Mouse (Mus musculus) bone marrow macrophage, adult 2 months (primary cell): ENCODE results near the gene A830031A19Rik. TPM values are rescaled to one million over a fixed set of nuclear protein-coding genes. Genes with fewer than 3 reads are reported as not detected.

Experiments used
- H3K27ac ChIP-seq: 2 replicates; pipeline ENCODE4 v1.5.1; 2012; ENCODE audit warnings: low read depth, low read length; ENCODE audit not compliant: insufficient read depth
- H3K4me1 ChIP-seq: 2 replicates; pipeline ENCODE4 v1.6.1; 2012; ENCODE audit warnings: low read length; ENCODE audit not compliant: control insufficient read depth, insufficient read depth
- H3K4me3 ChIP-seq: 2 replicates; pipeline ENCODE4 v1.5.1; 2012; ENCODE audit warnings: mild to moderate bottlenecking, low read length, moderate library complexity; ENCODE audit not compliant: insufficient read depth
- CTCF ChIP-seq: IDR thresholded peaks from 2 replicates; pipeline ENCODE4 v1.5.1; 2012; ENCODE audit warnings: low read depth, mild to moderate bottlenecking, low read length, moderate library complexity
- POLR2A ChIP-seq: IDR thresholded peaks from 2 replicates; pipeline ENCODE4 v1.6.1; 2012; ENCODE audit warnings: mild to moderate bottlenecking, low read depth, low read length, borderline replicate concordance
- polyA plus RNA-seq: library from polyadenylated mRNA; stranded (reverse); fragments of >200 nt; gene quantifications from 2 replicates; pipeline ENCODE4 v1.2.4, GENCODE M21; 2012; ENCODE audit not compliant: missing spikeins, insufficient read depth, insufficient read length

Gene A830031A19Rik
- polyA plus RNA-seq, 1 experiment = not detected

GRCm38 (mm10) chr11:24108974-24109373 is 34.1 kb upstream of the A830031A19Rik start:
- TF ChIP-seq CTCF (no peak), POLR2A (no peak)
- no peak overlapping the region for H3K27ac ChIP-seq
- H3K4me1 ChIP-seq = no peaks in the 10 kb centered on the region
- H3K4me3 ChIP-seq = no peak overlapping the region

- no peak overlapping the region for H3K4me3 ChIP-seq
- no peaks in the 10 kb centered on the region for H3K4me1 ChIP-seq
- no peak overlapping the region for H3K27ac ChIP-seq
- TF ChIP-seq CTCF (no peak), POLR2A (no peak)
Observed at GRCm38 (mm10) chr11:24107414-24107813, 32.6 kb upstream of the A830031A19Rik start.

DNA sequence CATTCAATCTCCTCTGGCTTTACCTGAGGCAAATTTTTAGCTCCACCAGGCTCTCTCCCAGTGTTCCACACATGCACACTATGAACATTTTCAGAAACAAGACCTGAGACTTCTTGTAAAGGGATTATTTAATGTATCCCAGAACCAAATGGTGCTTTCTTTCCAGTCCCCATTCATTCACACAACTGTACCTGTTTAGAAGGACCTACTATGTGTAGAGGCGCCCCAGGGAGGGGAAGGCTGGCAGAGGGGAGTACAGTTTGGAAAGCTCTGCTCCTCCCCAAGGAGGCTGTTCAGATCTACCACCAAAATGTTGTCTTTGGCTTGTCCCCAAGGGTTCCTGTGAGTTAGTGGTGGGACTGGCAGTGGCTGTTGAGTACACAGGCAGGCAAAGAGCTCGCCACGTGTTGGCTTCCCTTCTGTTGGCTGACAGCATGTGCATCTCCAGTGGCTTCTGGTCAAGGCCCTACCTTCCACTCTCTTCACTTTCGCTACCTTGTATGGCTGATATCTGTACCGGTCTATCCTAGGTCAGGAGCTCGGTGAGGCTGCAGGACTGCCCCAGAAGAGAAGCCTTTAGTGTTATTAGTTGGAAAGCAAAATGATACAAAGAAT is 28.4 kb upstream of the A830031A19Rik start:
- H3K4me1 ChIP-seq = no peaks in the 10 kb centered on the region
- TF ChIP-seq CTCF (no peak), POLR2A (no peak)
- H3K4me3 ChIP-seq = no peak overlapping the region
- H3K27ac ChIP-seq = no peak overlapping the region

- H3K4me1 ChIP-seq = no peaks in the 10 kb centered on the region
- no peak overlapping the region for H3K27ac ChIP-seq
- H3K4me3 ChIP-seq = no peak overlapping the region
- TF ChIP-seq POLR2A (no peak), CTCF (no peak)
Observed at GRCm38 (mm10) chr11:24102372-24102771, 27.5 kb upstream of the A830031A19Rik start.

DNA sequence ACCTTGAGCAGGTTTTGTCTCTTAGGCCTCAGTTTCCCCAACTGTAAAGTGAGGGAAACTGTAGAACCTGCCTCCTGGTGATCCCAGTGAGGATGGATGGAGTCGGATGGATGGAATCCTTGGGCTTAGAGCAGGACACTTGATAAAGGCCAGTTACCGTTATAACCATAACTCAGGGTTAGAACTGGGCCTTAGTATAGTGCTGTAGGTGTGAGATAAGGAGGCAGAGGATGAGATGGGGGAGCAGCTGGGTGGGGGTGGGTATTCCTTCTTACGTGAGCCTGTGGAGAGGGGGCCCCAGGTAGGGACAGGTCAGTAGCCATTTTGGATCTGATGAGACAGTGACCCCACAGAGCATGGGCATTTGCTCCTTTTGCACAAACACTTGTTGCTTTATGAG is 26.8 kb upstream of the A830031A19Rik start:
- H3K27ac ChIP-seq = no peak overlapping the region
- H3K4me3 ChIP-seq = no peak overlapping the region
- no peaks in the 10 kb centered on the region for H3K4me1 ChIP-seq
- no peak for TF ChIP-seq CTCF
- TF ChIP-seq POLR2A = no peak

- H3K27ac ChIP-seq = no peak overlapping the region
- no peaks in the 10 kb centered on the region for H3K4me1 ChIP-seq
- H3K4me3 ChIP-seq = no peak overlapping the region
- TF ChIP-seq POLR2A (no peak), CTCF (no peak)
Observed at GRCm38 (mm10) chr11:24100449-24101070, 25.7 kb upstream of the A830031A19Rik start.

DNA sequence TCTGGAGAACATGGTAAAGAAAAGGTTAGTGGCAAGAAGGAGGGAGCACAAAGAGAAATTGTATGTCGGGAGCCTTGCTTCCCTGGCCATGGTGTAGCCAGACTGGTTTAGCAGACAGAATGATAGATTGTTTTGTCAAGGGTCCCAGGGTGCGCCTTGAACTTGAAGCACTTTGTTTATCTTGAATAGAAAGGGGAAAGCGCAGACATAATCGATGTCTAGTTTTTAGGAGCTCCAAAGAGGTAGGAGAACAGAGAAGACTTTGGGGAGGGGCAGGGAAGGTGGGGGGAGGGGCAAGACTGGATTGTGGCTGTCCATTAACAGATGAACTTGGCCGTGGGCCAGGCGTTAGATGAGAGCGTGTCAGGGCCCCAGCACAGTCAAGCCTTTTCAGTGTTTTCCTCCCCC is 25.0 kb upstream of the A830031A19Rik start:
- TF ChIP-seq POLR2A (no peak), CTCF (no peak)
- no peak overlapping the region for H3K27ac ChIP-seq
- H3K4me3 ChIP-seq = no peak overlapping the region
- no peaks in the 10 kb centered on the region for H3K4me1 ChIP-seq

DNA sequence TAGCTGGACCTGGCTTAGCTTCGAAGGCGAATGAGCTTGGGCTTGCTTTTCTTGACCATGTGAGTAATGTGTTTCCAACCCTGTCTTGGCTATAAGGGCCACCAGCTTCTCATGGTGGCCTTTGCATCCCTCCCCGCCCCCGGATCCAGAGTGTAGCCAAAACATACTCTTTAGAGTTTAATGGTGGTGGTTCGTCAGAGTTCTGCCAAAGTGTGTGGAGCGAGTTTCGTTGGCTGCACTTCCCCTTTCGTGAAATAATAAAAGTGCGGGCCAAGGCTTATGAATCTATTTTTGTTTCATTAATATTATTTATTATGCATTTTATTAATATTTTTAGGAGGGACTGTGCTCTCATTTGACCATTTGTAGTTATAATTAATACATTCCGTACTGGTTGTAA is 24.4 kb upstream of the A830031A19Rik start:
- H3K4me3 ChIP-seq = no peak overlapping the region
- TF ChIP-seq CTCF = no peak
- TF ChIP-seq POLR2A = no peak
- H3K27ac ChIP-seq = no peak overlapping the region
- no peaks in the 10 kb centered on the region for H3K4me1 ChIP-seq

DNA sequence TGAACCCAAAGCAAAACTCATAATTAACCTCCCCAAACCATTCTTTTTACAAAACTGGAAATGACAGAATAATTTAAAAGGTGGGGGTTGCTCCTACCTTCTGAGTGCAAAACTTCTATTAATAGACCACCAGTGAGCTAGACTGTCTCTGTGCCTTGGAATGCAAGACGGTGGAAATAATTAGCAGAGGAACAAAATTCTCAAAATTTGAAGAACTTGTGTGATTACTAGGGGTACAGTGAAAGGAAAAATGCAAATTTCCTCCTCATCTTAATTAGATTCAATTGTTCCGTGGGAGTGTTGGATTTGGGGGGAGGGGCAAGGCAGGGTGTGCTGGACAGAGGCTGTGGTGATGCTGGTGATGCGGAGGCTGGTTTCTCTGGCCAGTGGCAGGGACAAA is 23.8 kb upstream of the A830031A19Rik start:
- Histone ChIP-seq H3K27ac (no peak overlapping the region), H3K4me3 (no peak overlapping the region), H3K4me1 (no peaks in the 10 kb centered on the region)
- TF ChIP-seq POLR2A (no peak), CTCF (no peak)

- Histone ChIP-seq H3K4me1 (no peaks in the 10 kb centered on the region), H3K27ac (no peak overlapping the region), H3K4me3 (no peak overlapping the region)
- TF ChIP-seq POLR2A (no peak), CTCF (no peak)
Observed at GRCm38 (mm10) chr11:24098069-24098468, 23.2 kb upstream of the A830031A19Rik start.
